Mouse (Mus musculus) liver, adult 2 months (tissue): ENCODE data around the gene Gskip.

Experiments used
- CTCF ChIP-seq: fragments of 200-500 bp; IDR thresholded peaks from 2 replicates; pipeline ENCODE4 v1.5.1; 2011; ENCODE audit warnings: low read depth, low read length, control low read depth
- POLR2A ChIP-seq: fragments of 200-500 bp; IDR thresholded peaks from 2 replicates; pipeline ENCODE4 v1.6.1; 2011; ENCODE audit warnings: low read length, control low read depth; ENCODE audit not compliant: insufficient read depth; ENCODE audit errors: extremely low read depth

DNA sequence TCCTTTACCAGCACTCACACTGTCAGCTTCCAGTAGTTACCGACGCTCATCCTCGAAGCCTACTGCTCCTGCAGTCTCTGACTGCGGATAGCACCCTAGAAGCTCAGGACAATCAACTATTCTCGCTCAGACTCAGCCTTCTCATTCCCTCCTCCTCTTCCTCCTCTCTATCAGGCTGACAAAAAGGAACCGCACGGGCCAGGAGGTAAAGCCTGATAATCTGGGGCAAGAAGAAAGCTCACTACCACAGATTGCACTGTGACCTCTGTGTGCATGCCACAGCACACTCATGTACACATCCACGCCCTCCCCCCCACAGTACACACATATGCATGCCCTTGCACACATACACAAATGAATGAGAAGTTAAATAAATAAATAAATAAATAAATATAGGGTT lies 8.4 kb upstream of the Gskip start:
- no peak for TF ChIP-seq CTCF
- TF ChIP-seq POLR2A, result no peak
